Mouse (Mus musculus): ENCODE results near the gene Mtm1. TPM values are rescaled to one million over a fixed set of nuclear protein-coding genes. Genes with fewer than 3 reads are reported as not detected.
A peak's percentile ranks its signal among the peaks of the same experiment; 100 is the strongest.
"Not testable (repeated sequence)": the region's sequence is repeated elsewhere in the genome, so short reads cannot be mapped to it uniquely, and the experiment has no call there.

Mtm1 gene
- polyA plus RNA-seq, 1 experiment from 2014 or later, result 4.0 TPM

GRCm38 (mm10) chrX:71294191-71294590 lies 83.6 kb downstream of the Mtm1 start:
- no peaks in the 10 kb centered on the region for H3K4me1 ChIP-seq
- H3K4me3 ChIP-seq, result no peak overlapping the region
- no peak for ATAC-seq (ENCODE audit: insufficient number of reproducible peaks, insufficient read depth, low FRiP score, low TSS enrichment)
- no peak overlapping the region for H3K4me2 ChIP-seq (replicated peaks)
- no peaks in the 10 kb centered on the region for H3K27me3 ChIP-seq
- H3K9me3 ChIP-seq, result no peaks in the 10 kb centered on the region
- WGBS, result 69% methylated on average over 2 of the region's 2 CpGs
- no peak overlapping the region for H3K9ac ChIP-seq
- no peaks in the 10 kb centered on the region for H3K36me3 ChIP-seq
- no peak overlapping the region for H3K27ac ChIP-seq

GRCm38 (mm10) chrX:71296005-71296404 lies 85.4 kb downstream of the Mtm1 start:
- Histone ChIP-seq H3K27me3 (no peaks in the 10 kb centered on the region), H3K4me1 (no peaks in the 10 kb centered on the region), H3K36me3 (no peaks in the 10 kb centered on the region), H3K4me2 (replicated peaks) (no peak overlapping the region), H3K4me3 (no peak overlapping the region), H3K27ac (no peak overlapping the region), H3K9me3 (no peaks in the 10 kb centered on the region), H3K9ac (no peak overlapping the region)
- 90% methylated on average over 2 of the region's 2 CpGs for WGBS
- ATAC-seq (ENCODE audit: insufficient number of reproducible peaks, insufficient read depth, low FRiP score, low TSS enrichment), result no peak

GRCm38 (mm10) chrX:71302148-71302547 lies 91.6 kb downstream of the Mtm1 start:
- Histone ChIP-seq H3K4me2 (replicated peaks) (no peak overlapping the region), H3K4me3 (no peak overlapping the region), H3K9ac (no peak overlapping the region), H3K4me1 (no peaks in the 10 kb centered on the region), H3K36me3 (no peaks in the 10 kb centered on the region), H3K9me3 (no peaks in the 10 kb centered on the region), H3K27ac (no peak overlapping the region), H3K27me3 (no peaks in the 10 kb centered on the region)
- ATAC-seq (ENCODE audit: insufficient number of reproducible peaks, insufficient read depth, low FRiP score, low TSS enrichment), result no peak
- WGBS, result 85% methylated on average over 5 of the region's 5 CpGs

- no peak overlapping the region for H3K9ac ChIP-seq
- no peaks in the 10 kb centered on the region for H3K36me3 ChIP-seq
- H3K9me3 ChIP-seq, result no peaks in the 10 kb centered on the region
- no peaks in the 10 kb centered on the region for H3K27me3 ChIP-seq
- H3K27ac ChIP-seq, result no peak overlapping the region
- 34% methylated on average over 8 of the region's 8 CpGs for WGBS
- ATAC-seq (ENCODE audit: insufficient number of reproducible peaks, insufficient read depth, low FRiP score, low TSS enrichment), result no peak
- H3K4me2 ChIP-seq (replicated peaks), result no peak overlapping the region
- H3K4me1 ChIP-seq, result no peaks in the 10 kb centered on the region
- no peak overlapping the region for H3K4me3 ChIP-seq
Measured at GRCm38 (mm10) chrX:71311229-71311628, 100.7 kb downstream of the Mtm1 start.

- 85% methylated on average over 5 of the region's 5 CpGs for whole genome bisulfite sequencing
- H3K9me3 ChIP-seq, result no peaks in the 10 kb centered on the region
- ATAC-seq (ENCODE audit: insufficient number of reproducible peaks, insufficient read depth, low FRiP score, low TSS enrichment), result no peak
- H3K9ac ChIP-seq, result no peak overlapping the region
- no peaks in the 10 kb centered on the region for H3K36me3 ChIP-seq
- H3K4me2 ChIP-seq (replicated peaks), result no peak overlapping the region
- no peaks in the 10 kb centered on the region for H3K27me3 ChIP-seq
- H3K27ac ChIP-seq, result no peak overlapping the region
- no peak overlapping the region for H3K4me3 ChIP-seq
- H3K4me1 ChIP-seq, result no peaks in the 10 kb centered on the region
Measured at GRCm38 (mm10) chrX:71314380-71314779, 103.8 kb downstream of the Mtm1 start.

GRCm38 (mm10) chrX:71352033-71352432 lies 141.5 kb downstream of the Mtm1 start:
- H3K4me3 ChIP-seq, result no peak overlapping the region
- no peak overlapping the region for H3K4me2 ChIP-seq (replicated peaks)
- 72% methylated on average over 1 of the region's 1 CpGs for WGBS
- no peaks in the 10 kb centered on the region for H3K4me1 ChIP-seq
- no peak overlapping the region for H3K27ac ChIP-seq
- no peak overlapping the region for H3K9ac ChIP-seq
- H3K36me3 ChIP-seq, result no peaks in the 10 kb centered on the region
- no peaks in the 10 kb centered on the region for H3K27me3 ChIP-seq
- ATAC-seq (ENCODE audit: insufficient number of reproducible peaks, insufficient read depth, low FRiP score, low TSS enrichment), result no peak
- H3K9me3 ChIP-seq, result no peaks in the 10 kb centered on the region

- H3K9me3 ChIP-seq, result no peaks in the 10 kb centered on the region
- no peaks in the 10 kb centered on the region for H3K36me3 ChIP-seq
- no peak overlapping the region for H3K4me2 ChIP-seq (replicated peaks)
- H3K4me3 ChIP-seq, result no peak overlapping the region
- H3K27ac ChIP-seq, result no peak overlapping the region
- ATAC-seq (ENCODE audit: insufficient number of reproducible peaks, insufficient read depth, low FRiP score, low TSS enrichment), result no peak
- WGBS, result 69% methylated on average over 1 of the region's 1 CpGs
- no peak overlapping the region for H3K9ac ChIP-seq
- no peaks in the 10 kb centered on the region for H3K4me1 ChIP-seq
- H3K27me3 ChIP-seq, result no peaks in the 10 kb centered on the region
Measured at GRCm38 (mm10) chrX:71355331-71355730, 144.8 kb downstream of the Mtm1 start.

- not testable (repeated sequence) for H3K4me2 ChIP-seq (replicated peaks); H3K4me1 ChIP-seq; H3K9me3 ChIP-seq; H3K27ac ChIP-seq; H3K36me3 ChIP-seq; H3K9ac ChIP-seq; H3K27me3 ChIP-seq; ATAC-seq (ENCODE audit: insufficient number of reproducible peaks, insufficient read depth, low FRiP score, low TSS enrichment); H3K4me3 ChIP-seq
- 84% methylated on average over 10 of the region's 10 CpGs for WGBS
Measured at GRCm38 (mm10) chrX:71361793-71362192, 151.2 kb downstream of the Mtm1 start.

- 74% methylated on average over 5 of the region's 5 CpGs for WGBS
- H3K4me2 ChIP-seq (replicated peaks), result peak overlapping the region; percentile 64
- ATAC-seq (ENCODE audit: insufficient number of reproducible peaks, insufficient read depth, low FRiP score, low TSS enrichment), result no peak
- H3K9ac ChIP-seq, result no peak overlapping the region
- no peak overlapping the region for H3K27ac ChIP-seq
- H3K27me3 ChIP-seq, result no peaks in the 10 kb centered on the region
- H3K4me3 ChIP-seq, result peak overlapping the region; percentile 56
- H3K9me3 ChIP-seq, result no peaks in the 10 kb centered on the region
- H3K4me1 ChIP-seq, result no peaks in the 10 kb centered on the region
- no peaks in the 10 kb centered on the region for H3K36me3 ChIP-seq
Measured at GRCm38 (mm10) chrX:71364062-71364461, 153.5 kb downstream of the Mtm1 start.

GRCm38 (mm10) chrX:71364554-71364991 lies 154.0 kb downstream of the Mtm1 start, which contains the start of gene Mtmr1:
Mtmr1 (plus strand) TSS chrX:71364760.
- 22% methylated on average over 12 of the region's 47 CpGs for WGBS
- peak within 1 kb of the TSS; percentile 56 for H3K9ac ChIP-seq
- peak; percentile 90 for ATAC-seq (ENCODE audit: insufficient number of reproducible peaks, insufficient read depth, low FRiP score, low TSS enrichment)
- H3K36me3 ChIP-seq, result no peaks in the 10 kb centered on the region
- peak within 1 kb of the TSS; percentile 64 for H3K4me2 ChIP-seq (replicated peaks)
- H3K4me1 ChIP-seq, result no peaks in the 10 kb centered on the region
- H3K4me3 ChIP-seq, result peak within 1 kb of the TSS; percentile 56
- H3K27ac ChIP-seq, result no peak within 1 kb of the TSS
- no peaks in the 10 kb centered on the region for H3K27me3 ChIP-seq
- H3K9me3 ChIP-seq, result no peaks in the 10 kb centered on the region

GRCm38 (mm10) chrX:71365011-71365410 lies 154.4 kb downstream of the Mtm1 start:
- ATAC-seq (ENCODE audit: insufficient number of reproducible peaks, insufficient read depth, low FRiP score, low TSS enrichment), result peak; percentile 72; the same call in 1 of the 2 replicates
- Histone ChIP-seq H3K27ac (no peak overlapping the region), H3K27me3 (no peaks in the 10 kb centered on the region), H3K4me2 (replicated peaks) (peak overlapping the region; percentile 64), H3K4me3 (peak overlapping the region; percentile 56), H3K9me3 (no peaks in the 10 kb centered on the region), H3K9ac (peak overlapping the region; percentile 56), H3K4me1 (no peaks in the 10 kb centered on the region), H3K36me3 (no peaks in the 10 kb centered on the region)
- 8% methylated on average over 15 of the region's 20 CpGs for WGBS

Data from embryonic facial prominence, embryonic 12.5 days (tissue).